22 mouse cellular contexts compared by ENCODE assay signal in the genomic region with DNA sequence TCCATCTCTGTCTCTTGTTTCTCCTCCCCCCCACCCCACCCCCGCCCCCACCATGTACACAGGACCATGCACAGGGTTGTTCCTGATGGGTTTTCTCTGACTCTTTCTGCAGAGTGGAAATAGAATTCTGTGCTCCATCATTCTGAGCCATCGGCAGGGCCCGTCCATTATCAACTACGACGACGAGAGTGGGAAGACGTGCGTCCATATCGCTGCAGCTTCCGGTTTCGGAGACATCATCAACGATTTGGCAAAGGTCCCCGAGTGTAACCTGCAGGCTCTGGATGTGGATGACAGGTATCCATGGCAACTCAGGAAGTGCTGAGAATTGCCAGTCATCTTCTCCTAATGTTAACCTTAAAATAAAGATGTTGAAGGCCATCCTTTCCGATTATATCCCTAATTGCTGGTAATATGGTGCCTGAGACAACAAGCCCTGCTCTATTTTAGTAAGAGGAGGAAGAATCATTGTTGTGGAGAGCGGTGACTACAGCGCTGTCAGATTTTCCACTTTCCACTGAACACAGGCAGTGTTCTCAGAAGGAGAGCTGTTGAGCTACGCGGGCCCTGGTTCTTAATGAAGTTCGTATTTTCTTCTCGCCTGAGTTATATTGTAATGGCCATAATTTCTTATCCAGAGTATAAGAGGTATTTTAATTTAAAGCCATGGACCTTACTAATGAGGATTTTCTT.
DNase-seq lines count a peak whose midpoint lies in the region; ATAC-seq and TF ChIP-seq lines count a peak whose summit lies in the region.
"Had no signal": no experiment of that assay in that cellular context is flagged by ENCODE, and none has a peak within 500 bp of the region (broad histone marks: within the 10 kb centered on the region; RNA-seq: fewer than 3 reads in every experiment).

No protein-coding gene starts in this region.

- H3K4me3 ChIP-seq in forebrain, embryonic 11.5 days (ENCODE audit: low read depth, low read length), result no peak overlapping the region
- no peak overlapping the region for H3K4me3 ChIP-seq in forebrain, postnatal 0 days (ENCODE audit: low read depth, low read length)
- no peak overlapping the region for H3K4me3 ChIP-seq in heart, adult 2 months
- H3K4me3 ChIP-seq: embryonic facial prominence, embryonic 13.5 days; forebrain, embryonic 13.5 days; heart, embryonic 13.5 days; hindbrain, embryonic 13.5 days had no signal

- H3K27me3 ChIP-seq in forebrain, embryonic 11.5 days (ENCODE audit: control insufficient read depth, insufficient read depth, low read length), result no peaks in the 10 kb centered on the region
- no peaks in the 10 kb centered on the region for H3K27me3 ChIP-seq in forebrain, postnatal 0 days (ENCODE audit: insufficient read depth, low read length)
- no peaks in the 10 kb centered on the region for H3K27me3 ChIP-seq in heart, adult 2 months (ENCODE audit: control insufficient read depth, insufficient read depth, low read length)
- H3K27me3 ChIP-seq: embryonic facial prominence, embryonic 13.5 days; forebrain, embryonic 13.5 days; heart, embryonic 13.5 days; hindbrain, embryonic 13.5 days had no signal

- no peaks in the 10 kb centered on the region for H3K79me2 ChIP-seq in heart, adult 2 months (replicated peaks; ENCODE audit: control insufficient read depth, insufficient read depth, low read length)

- H3K4me2 ChIP-seq in forebrain, embryonic 11.5 days (ENCODE audit: low read depth, low read length, severe bottlenecking), result no peak overlapping the region
- H3K4me2 ChIP-seq in forebrain, postnatal 0 days (ENCODE audit: low read depth), result no peak overlapping the region
- H3K4me2 ChIP-seq: embryonic facial prominence, embryonic 13.5 days; forebrain, embryonic 13.5 days; heart, embryonic 13.5 days; hindbrain, embryonic 13.5 days had no signal

- H3K9me3 ChIP-seq in forebrain, embryonic 11.5 days (ENCODE audit: control insufficient read depth, low read length), result no peaks in the 10 kb centered on the region
- H3K9me3 ChIP-seq in forebrain, postnatal 0 days (ENCODE audit: low read length), result no peaks in the 10 kb centered on the region
- H3K9me3 ChIP-seq: embryonic facial prominence, embryonic 13.5 days; forebrain, embryonic 13.5 days; heart, embryonic 13.5 days; hindbrain, embryonic 13.5 days had no signal

- intact Hi-C loops in heart, adult 2 months (cut with DNase I), result no loop called here

- no peak for TF ChIP-seq EP300 in heart, adult 2 months (IDR thresholded peaks at IDR 0.05; ENCODE audit: insufficient read depth, low read depth, low read length)

- WGBS in forebrain, embryonic 11.5 days, result 90% methylated on average over 20 of the region's 20 CpGs
- 75% methylated on average over 20 of the region's 20 CpGs for WGBS in forebrain, postnatal 0 days
- WGBS in heart, adult 2 months, result 49% methylated on average over 20 of the region's 20 CpGs

- no peak for TF ChIP-seq CTCF in forebrain, postnatal 0 days (IDR thresholded peaks at IDR 0.05; ENCODE audit: low read depth)
- TF ChIP-seq CTCF in heart, adult 2 months (IDR thresholded peaks at IDR 0.05), result no peak

- no peak for TF ChIP-seq POLR2A in heart, adult 2 months (IDR thresholded peaks at IDR 0.05; ENCODE audit: insufficient read depth, low read depth, low read length)

- peak; percentile 43 for DNase-seq in forebrain, embryonic 11.5 days (ENCODE audit: low spot score)
- no peak for DNase-seq in forebrain, postnatal 0 days
- no peak for DNase-seq in heart, adult 2 months
- DNase-seq in heart, adult 8-10 months (ENCODE audit: low spot score), result no peak
- DNase-seq in urinary bladder, postnatal 4 days (ENCODE audit: low spot score in 2 of 2), result no peak
- no peak for DNase-seq in urinary bladder, postnatal 25 days (ENCODE audit: low spot score)
- DNase-seq: adrenal gland, postnatal 10 days; cerebellum, adult 18-20 months; cerebellum, adult 9-11 months; cerebellum, postnatal 36 days; gastrocnemius, postnatal 14 days; heart, adult 18-20 months; heart, postnatal 10 days; kidney, adult 2 months had no signal

- H3K36me3 ChIP-seq in forebrain, embryonic 11.5 days (ENCODE audit: control insufficient read depth, insufficient read depth, low read length), result no peaks in the 10 kb centered on the region
- H3K36me3 ChIP-seq in forebrain, postnatal 0 days (ENCODE audit: insufficient read depth), result no peaks in the 10 kb centered on the region
- 0 out of 2 replicates have a peak, but pooled peaks cover 2% of the 10 kb centered on the region for H3K36me3 ChIP-seq in heart, adult 2 months (ENCODE audit: control insufficient read depth, insufficient read depth, low read length)
- H3K36me3 ChIP-seq: embryonic facial prominence, embryonic 13.5 days; heart, embryonic 13.5 days; hindbrain, embryonic 13.5 days had no signal

- ATAC-seq in forebrain, embryonic 11.5 days (replicated peaks; ENCODE audit: low FRiP score), result no peak
- no peak for ATAC-seq in forebrain, postnatal 0 days
- peak; percentile 47 for ATAC-seq in activated CD4-positive, CD25-positive, alpha-beta regulatory T cell, adult 4 months
- ATAC-seq in inflammation-experienced regulatory T-cells, adult 6 months, result peak; percentile 52
- ATAC-seq: forebrain, embryonic 13.5 days; hindbrain, postnatal 0 days; intestine, embryonic 16.5 days had no signal

- peaks cover 5% of the 10 kb centered on the region; the same call in 1 of the 2 replicates for H3K4me1 ChIP-seq in forebrain, embryonic 11.5 days (replicated peaks; ENCODE audit: control insufficient read depth, insufficient read depth, low read length)
- no peaks in the 10 kb centered on the region for H3K4me1 ChIP-seq in forebrain, postnatal 0 days (ENCODE audit: insufficient read depth)
- H3K4me1 ChIP-seq in heart, adult 2 months (ENCODE audit: control insufficient read depth, insufficient read depth, low read length), result peaks cover 9% of the 10 kb centered on the region

- H3K9ac ChIP-seq in forebrain, embryonic 11.5 days (ENCODE audit: low read length), result no peak overlapping the region
- no peak overlapping the region for H3K9ac ChIP-seq in forebrain, postnatal 0 days
- no peak overlapping the region for H3K9ac ChIP-seq in heart, adult 2 months (ENCODE audit: low read depth, low read length)
- H3K9ac ChIP-seq: embryonic facial prominence, embryonic 13.5 days; forebrain, embryonic 13.5 days; heart, embryonic 13.5 days; hindbrain, embryonic 13.5 days had no signal

- no peak overlapping the region for H3K27ac ChIP-seq in forebrain, embryonic 11.5 days (ENCODE audit: low read depth, low read length)
- no peak overlapping the region for H3K27ac ChIP-seq in forebrain, postnatal 0 days (ENCODE audit: low read depth, low read length)
- H3K27ac ChIP-seq in heart, adult 2 months, result 0 out of 2 replicates have a peak overlapping the region, but pooled peaks have one; percentile 9
- H3K27ac ChIP-seq: embryonic facial prominence, embryonic 13.5 days; forebrain, embryonic 13.5 days; heart, embryonic 13.5 days; hindbrain, embryonic 13.5 days; hindbrain, postnatal 0 days had no signal

Comparison
In these comparisons a context has a peak if more than half of its experiments do, and no peak if none do; other contexts are left out.
1. ATAC-seq: peak in activated CD4-positive, CD25-positive, alpha-beta regulatory T cell, adult 4 months (single experiment) and inflammation-experienced regulatory T-cells, adult 6 months (single experiment); none in forebrain, embryonic 11.5 days (single experiment) and forebrain, postnatal 0 days (single experiment).